Mouse (Mus musculus): Measurements from ENCODE around the gene Olfr313.

Gene Olfr313

GRCm38 (mm10) chr11:58846919-58847461 is 32.2 kb downstream of the Olfr313 start, which contains the start of gene Gm12258:
Gene Gm12258, plus strand, starts transcription at chr11:58847158.
- ATAC-seq (ENCODE audit: insufficient number of reproducible peaks, low FRiP score, low TSS enrichment): peak; percentile 100

- ATAC-seq (ENCODE audit: insufficient number of reproducible peaks, low FRiP score, low TSS enrichment): 0 out of 2 replicates have a peak, but pooled peaks have one; percentile 7
Measured at GRCm38 (mm10) chr11:58847636-58848035, 32.8 kb downstream of the Olfr313 start.

DNA sequence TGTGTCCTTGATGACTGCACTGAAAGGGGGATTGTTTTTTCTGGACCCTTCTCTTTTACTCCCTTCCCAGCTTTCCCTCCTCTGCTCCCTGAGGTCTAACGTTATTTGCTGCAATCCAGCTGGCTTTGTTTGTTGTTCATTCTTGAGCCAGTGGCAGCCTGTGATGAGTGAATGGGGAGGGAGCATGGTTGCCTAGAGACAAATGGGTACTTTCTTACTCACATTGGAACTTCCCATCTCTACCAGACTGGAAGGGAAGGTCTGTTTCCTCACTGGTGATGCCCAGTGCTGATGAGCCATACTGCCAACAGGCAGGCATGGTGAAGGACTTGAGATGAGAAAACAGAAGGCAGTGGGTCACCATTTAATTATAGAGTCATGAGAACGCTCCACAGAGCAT is 34.9 kb downstream of the Olfr313 start:
- no peak for ATAC-seq (ENCODE audit: insufficient number of reproducible peaks, low FRiP score, low TSS enrichment)

- no peak for ATAC-seq (ENCODE audit: insufficient number of reproducible peaks, low FRiP score, low TSS enrichment)
Measured at GRCm38 (mm10) chr11:58860744-58861143, 45.9 kb downstream of the Olfr313 start.

DNA sequence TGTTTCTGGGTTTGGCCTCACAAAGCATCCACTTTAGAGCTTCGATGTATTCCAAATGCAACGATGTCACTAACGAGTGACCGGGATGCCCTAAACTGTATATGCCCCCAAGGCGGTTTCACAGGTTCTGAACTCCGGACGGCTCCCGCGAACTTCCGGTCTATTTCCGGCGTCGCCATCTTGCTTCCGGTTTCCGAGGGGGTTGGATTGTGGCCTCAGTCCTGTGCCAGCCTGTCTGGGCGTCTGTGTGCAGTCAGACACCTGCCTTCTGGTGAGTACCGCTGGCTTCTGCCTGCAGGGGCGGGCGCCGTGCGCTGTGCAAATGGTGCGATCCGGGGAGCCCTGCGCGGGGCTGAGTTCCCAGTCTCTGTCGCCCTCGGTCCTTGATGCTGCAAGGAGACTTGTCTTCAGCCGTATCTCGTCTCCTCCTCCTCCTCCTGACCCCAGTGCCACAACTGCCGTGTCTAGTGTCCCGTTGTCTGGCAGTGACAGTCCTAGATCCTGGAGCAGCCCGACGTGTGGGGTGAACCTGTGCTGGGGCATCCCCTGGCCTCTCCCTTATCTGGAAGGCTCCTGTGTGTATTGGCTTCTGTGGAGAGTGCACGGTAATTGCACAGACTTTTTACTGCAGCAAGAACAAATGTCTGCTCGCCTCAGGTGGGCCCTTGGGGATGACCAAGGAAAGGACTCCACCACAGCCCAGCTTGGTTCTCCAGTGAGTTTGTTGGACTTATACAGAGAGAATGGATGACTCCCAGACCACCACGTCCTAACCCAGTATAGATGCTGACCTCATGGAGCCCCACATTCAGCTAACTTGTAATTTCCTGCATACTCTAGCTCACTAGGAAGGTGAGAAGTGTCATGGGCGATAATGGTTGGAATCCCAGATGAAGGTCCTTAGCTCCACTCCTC is 52.5 kb downstream of the Olfr313 start, which contains the start of gene 2810021J22Rik:
TSS of gene 2810021J22Rik (plus strand) at position 178 of the 915 bp plus-strand sequence.
- peak; percentile 76; the same call in 1 of the 2 replicates for ATAC-seq (ENCODE audit: insufficient number of reproducible peaks, low FRiP score, low TSS enrichment)

GRCm38 (mm10) chr11:58867954-58868330 is 53.1 kb downstream of the Olfr313 start:
- no peak for ATAC-seq (ENCODE audit: insufficient number of reproducible peaks, low FRiP score, low TSS enrichment)
